Mouse (Mus musculus) MEL (cell line): ENCODE results near the gene Zbtb20.

Experiments
- CHD2 ChIP-seq: IDR thresholded peaks from 2 replicates; pipeline ENCODE4 v1.6.1; 2011; ENCODE audit warnings: low read length, improper control_type of control experiment
- CTCF ChIP-seq, 3 experiments: IDR thresholded peaks in 2 of 3; conservative IDR thresholded peaks in 1 of 3; 2 replicates each; pipeline ENCODE4 v1.5.1; 2011 to 2012; ENCODE audit warnings: low read length in 3 of 3, low read depth in 2 of 3, mild to moderate bottlenecking in 2 of 3, improper control_type of control experiment in 1 of 3, inconsistent platforms in 1 of 3, mixed read lengths in 1 of 3, moderate library complexity in 1 of 3; ENCODE audit not compliant: control insufficient read depth in 1 of 3, insufficient read depth in 1 of 3, poor library complexity in 1 of 3, severe bottlenecking in 1 of 3
- E2F4 ChIP-seq: IDR thresholded peaks from 2 replicates; pipeline ENCODE4 v1.6.1; 2011; ENCODE audit warnings: low read depth, low read length, improper control_type of control experiment, borderline replicate concordance
- ELF1 ChIP-seq: IDR thresholded peaks from 2 replicates; pipeline ENCODE4 v1.6.1; 2014; ENCODE audit warnings: low read depth, mild to moderate bottlenecking, inconsistent platforms, low read length, improper control_type of control experiment, moderate library complexity
- HCFC1 ChIP-seq: IDR thresholded peaks from 2 replicates; pipeline ENCODE4 v1.6.1; 2012; ENCODE audit warnings: low read depth, mild to moderate bottlenecking, inconsistent platforms, low read length, improper control_type of control experiment, moderate library complexity
- USF1 ChIP-seq: IDR thresholded peaks from 2 replicates; pipeline ENCODE4 v1.6.1; 2014; ENCODE audit warnings: low read depth, mild to moderate bottlenecking, inconsistent platforms, low read length, improper control_type of control experiment, moderate library complexity
- ZC3H11A ChIP-seq: IDR thresholded peaks from 2 replicates; pipeline ENCODE4 v1.6.1; 2012; ENCODE audit warnings: low read depth, mild to moderate bottlenecking, inconsistent platforms, low read length, improper control_type of control experiment
- ZNF384 ChIP-seq: IDR thresholded peaks from 2 replicates; pipeline ENCODE4 v1.6.1; 2012; ENCODE audit warnings: low read depth, mild to moderate bottlenecking, inconsistent platforms, low read length, improper control_type of control experiment

DNA sequence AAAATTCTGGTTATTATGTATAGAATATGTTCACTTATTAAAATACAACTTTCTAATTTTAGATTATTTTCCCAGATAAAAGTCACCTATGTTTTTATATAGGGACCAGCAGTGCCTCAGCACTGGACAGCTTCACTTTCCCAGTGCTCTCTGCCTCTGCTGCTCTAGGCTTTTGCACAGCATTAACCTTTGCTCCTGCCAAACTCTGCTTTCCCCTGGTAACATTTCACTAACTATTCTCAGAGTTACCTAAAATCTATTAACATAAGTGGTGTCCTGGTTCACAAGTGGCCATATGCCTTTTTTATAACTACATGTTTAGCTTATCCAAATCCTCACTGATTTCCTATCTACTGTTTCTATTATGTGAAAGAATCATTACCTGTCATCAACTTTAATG lies 169.9 kb downstream of the Zbtb20 start:
- TF ChIP-seq USF1 (no peak), E2F4 (no peak), ELF1 (no peak), ZNF384 (no peak), CTCF (IDR thresholded peaks at IDR 0.05 in 2 of 3, conservative IDR thresholded peaks at IDR 0.05 in 1 of 3; ENCODE audit: control insufficient read depth in 1 of 3, insufficient read depth in 1 of 3, low read depth in 2 of 3, low read length in 3 of 3, poor library complexity in 1 of 3, severe bottlenecking in 1 of 3) (no peak), HCFC1 (no peak), ZC3H11A (no peak), CHD2 (no peak)
